Mouse (Mus musculus): ENCODE measurements around the gene Pcp4l1. TPM values are rescaled to one million over a fixed set of nuclear protein-coding genes. Genes with fewer than 3 reads are reported as not detected.

Pcp4l1 gene
- total RNA-seq, 2 experiments from 2014 or later = 196 to 272 TPM

GRCm38 (mm10) chr1:171221281-171222193, 25.5 kb upstream of the Pcp4l1 start:
- DNase-seq = peak in 1 of 2 experiments; percentile 18

GRCm38 (mm10) chr1:171220871-171221270, 24.8 kb upstream of the Pcp4l1 start:
- peak; percentile 84 to 93 for DNase-seq

GRCm38 (mm10) chr1:171216241-171216955, 20.3 kb upstream of the Pcp4l1 start:
- DNase-seq = no peak

GRCm38 (mm10) chr1:171213801-171214496, 17.9 kb upstream of the Pcp4l1 start, which contains the start of gene Nr1i3:
Nr1i3 (plus strand) TSS chr1:171213970.
- no peak for DNase-seq

- DNase-seq = peak in 1 of 2 experiments; percentile 18
Observed at GRCm38 (mm10) chr1:171212854-171213253, 16.8 kb upstream of the Pcp4l1 start.

GRCm38 (mm10) chr1:171209409-171209808, 13.3 kb upstream of the Pcp4l1 start:
- no peak for DNase-seq

GRCm38 (mm10) chr1:171205704-171206493, 9.8 kb upstream of the Pcp4l1 start:
- DNase-seq = peak; percentile 52 to 74

GRCm38 (mm10) chr1:171204249-171204644, 8.2 kb upstream of the Pcp4l1 start:
- no peak for DNase-seq

GRCm38 (mm10) chr1:171203471-171204248, 7.6 kb upstream of the Pcp4l1 start:
- DNase-seq = no peak

- no peak for DNase-seq
Observed at GRCm38 (mm10) chr1:171200769-171201168, 4.7 kb upstream of the Pcp4l1 start.

- no peak for DNase-seq
Observed at GRCm38 (mm10) chr1:171199532-171199931, 3.5 kb upstream of the Pcp4l1 start.

- no peak for DNase-seq
Observed at GRCm38 (mm10) chr1:171195046-171195822, 834 bp downstream of the Pcp4l1 start.

GRCm38 (mm10) chr1:171193911-171194830, 1.9 kb downstream of the Pcp4l1 start:
- peak in 1 of 2 experiments; percentile 48 for DNase-seq

- peak in 1 of 2 experiments; percentile 49 for DNase-seq
Observed at GRCm38 (mm10) chr1:171193093-171193840, 2.8 kb downstream of the Pcp4l1 start.

- no peak for DNase-seq
Observed at GRCm38 (mm10) chr1:171192283-171192682, 3.8 kb downstream of the Pcp4l1 start.

GRCm38 (mm10) chr1:171190832-171191231, 5.2 kb downstream of the Pcp4l1 start:
- no peak for DNase-seq

GRCm38 (mm10) chr1:171189476-171190114, 6.5 kb downstream of the Pcp4l1 start:
- no peak for DNase-seq
